Mouse (Mus musculus): Measurements from ENCODE around the gene B3galt4. TPM values are rescaled to one million over a fixed set of nuclear protein-coding genes. Genes with fewer than 3 reads are reported as not detected.
"Not testable (repeated sequence)": the region's sequence is repeated elsewhere in the genome, so short reads cannot be mapped to it uniquely, and the experiment has no call there.

B3galt4 gene
- polyA plus RNA-seq, 1 experiment = 3.6 TPM

DNA sequence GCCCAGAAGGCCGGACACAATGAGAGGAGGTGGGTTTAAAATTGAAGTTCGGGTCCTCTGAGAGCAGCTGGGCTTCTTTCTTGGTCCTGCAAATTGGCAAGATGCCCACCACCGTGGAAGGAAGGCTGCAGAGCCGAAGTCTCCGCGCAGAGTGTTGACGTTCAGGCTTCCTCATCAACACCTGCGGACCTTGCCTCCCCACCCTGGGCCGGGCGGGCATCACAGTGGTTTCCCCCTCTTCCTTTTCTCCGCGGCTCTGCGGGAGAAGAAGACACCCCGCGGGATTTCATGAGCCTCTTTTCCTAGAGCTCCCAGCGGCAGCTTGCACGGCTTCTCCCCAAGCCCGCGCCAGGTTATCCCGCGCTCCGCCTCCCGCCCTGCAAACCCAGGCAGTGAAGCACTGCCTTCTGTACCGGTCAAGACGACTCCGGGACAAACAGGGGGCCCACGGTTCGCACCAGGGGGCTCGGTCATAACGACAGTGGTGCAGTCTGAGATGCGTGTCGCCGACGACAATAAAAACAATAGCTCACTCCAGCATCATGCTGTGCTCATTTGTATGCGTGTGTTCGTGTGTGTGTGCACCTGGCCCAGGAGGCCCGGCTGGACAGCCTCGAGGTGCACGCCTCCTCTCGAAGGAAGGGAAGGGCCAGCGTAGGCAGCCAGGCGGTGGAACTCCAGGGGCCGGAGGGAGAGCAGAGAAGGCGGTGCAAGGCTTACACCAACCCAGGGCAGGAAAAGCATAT is 42.8 kb downstream of the B3galt4 start:
- Histone ChIP-seq H3K27ac (ENCODE audit: insufficient read depth, low read length) (peak overlapping the region; percentile 88), H3K9me3 (replicated peaks; ENCODE audit: control insufficient read depth, insufficient read depth, low read length, poor library complexity, severe bottlenecking) (no peaks in the 10 kb centered on the region), H3K4me3 (ENCODE audit: low read depth, low read length) (peak overlapping the region; percentile 83), H3K4me1 (ENCODE audit: control insufficient read depth, insufficient read depth, low read length) (peaks cover 3% of the 10 kb centered on the region), H3K9ac (ENCODE audit: low read depth, poor library complexity, severe bottlenecking) (peak overlapping the region; percentile 60), H3K36me3 (ENCODE audit: control insufficient read depth, insufficient read depth, low read length, poor library complexity, severe bottlenecking) (peaks cover 21% of the 10 kb centered on the region), H3K27me3 (ENCODE audit: control insufficient read depth, insufficient read depth, low read length, poor library complexity, severe bottlenecking) (no peaks in the 10 kb centered on the region)
- TF ChIP-seq CTCF (IDR thresholded peaks at IDR 0.05; ENCODE audit: low read depth, low read length) (no peak), EP300 (IDR thresholded peaks at IDR 0.05; ENCODE audit: insufficient read depth, low read depth, low read length) (0 out of 2 replicates have a peak, but pooled peaks have one; percentile 23)

DNA sequence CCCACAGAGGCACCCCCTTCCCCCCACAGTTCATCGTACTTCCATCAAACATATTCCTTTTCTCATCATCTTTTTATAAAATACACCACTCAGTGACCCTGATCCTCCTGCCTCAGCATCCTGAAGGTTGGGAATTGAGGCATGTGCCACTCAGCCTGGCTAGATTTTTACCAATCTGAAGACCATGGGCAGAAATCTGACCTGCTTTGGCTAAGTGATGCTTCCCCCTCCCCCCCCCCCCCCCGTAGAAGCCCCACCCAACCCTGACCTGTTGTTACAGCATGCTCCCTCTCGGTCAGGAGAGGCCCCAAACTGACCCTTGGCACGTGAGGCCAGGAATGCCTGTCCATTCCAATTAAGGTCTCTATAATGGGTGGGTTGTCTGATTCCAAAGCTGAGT is 46.5 kb downstream of the B3galt4 start, which contains the start of gene Platr17:
Platr17 (plus strand) TSS at position 301 of the 400 bp plus-strand sequence.
- Histone ChIP-seq H3K27ac (ENCODE audit: insufficient read depth, low read length) (peak within 1 kb of the TSS; percentile 92), H3K4me3 (ENCODE audit: low read depth, low read length) (peak within 1 kb of the TSS; percentile 65), H3K9ac (ENCODE audit: low read depth, poor library complexity, severe bottlenecking) (peak within 1 kb of the TSS; percentile 78)
- not testable (repeated sequence) for H3K36me3 ChIP-seq (ENCODE audit: control insufficient read depth, insufficient read depth, low read length, poor library complexity, severe bottlenecking); H3K27me3 ChIP-seq (ENCODE audit: control insufficient read depth, insufficient read depth, low read length, poor library complexity, severe bottlenecking); H3K9me3 ChIP-seq (replicated peaks; ENCODE audit: control insufficient read depth, insufficient read depth, low read length, poor library complexity, severe bottlenecking); H3K4me1 ChIP-seq (ENCODE audit: control insufficient read depth, insufficient read depth, low read length)

DNA sequence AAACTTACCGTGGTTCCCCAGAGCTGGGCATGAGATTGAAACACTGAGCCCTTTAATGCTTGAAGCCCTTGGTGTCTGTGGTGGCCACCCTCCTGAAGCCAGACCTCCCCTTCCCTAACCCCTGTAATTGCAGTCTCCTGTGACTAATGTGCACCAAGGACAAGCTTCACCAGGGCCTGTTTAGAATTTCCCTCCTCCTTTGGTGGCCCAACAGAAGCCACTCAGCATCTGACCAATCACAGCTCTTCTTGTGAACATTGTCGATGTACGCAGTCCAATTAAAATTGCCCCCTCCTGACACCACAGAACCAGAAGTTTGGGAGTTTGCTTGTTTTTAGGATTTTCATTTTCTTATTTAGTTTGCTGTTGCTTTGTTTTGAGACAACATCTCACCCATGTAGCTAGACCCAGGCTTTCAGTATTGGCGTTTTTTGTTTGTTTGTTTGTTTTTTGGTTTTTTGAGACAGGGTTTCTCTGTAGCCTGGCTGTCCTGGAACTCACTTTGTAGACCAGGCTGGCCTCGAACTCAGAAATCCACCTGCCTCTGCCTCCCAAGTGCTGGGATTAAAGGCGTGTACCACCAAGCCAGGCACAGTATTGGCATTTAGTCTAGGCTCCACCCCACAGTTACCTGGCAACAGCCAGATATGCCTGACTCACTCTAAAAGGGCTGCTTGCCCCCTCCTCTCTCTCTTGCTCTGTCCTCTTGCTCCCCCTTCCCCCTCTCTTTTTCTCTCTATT is 47.2 kb downstream of the B3galt4 start:
- Histone ChIP-seq H3K9ac (ENCODE audit: low read depth, poor library complexity, severe bottlenecking) (peak overlapping the region; percentile 58), H3K4me1 (ENCODE audit: control insufficient read depth, insufficient read depth, low read length) (peaks cover 10% of the 10 kb centered on the region), H3K27ac (ENCODE audit: insufficient read depth, low read length) (peak overlapping the region; percentile 92), H3K4me3 (ENCODE audit: low read depth, low read length) (peak overlapping the region; percentile 16; the same call in 1 of the 2 replicates)
- H3K27me3 ChIP-seq (ENCODE audit: control insufficient read depth, insufficient read depth, low read length, poor library complexity, severe bottlenecking); H3K36me3 ChIP-seq (ENCODE audit: control insufficient read depth, insufficient read depth, low read length, poor library complexity, severe bottlenecking); H3K9me3 ChIP-seq (replicated peaks; ENCODE audit: control insufficient read depth, insufficient read depth, low read length, poor library complexity, severe bottlenecking): not testable (repeated sequence)

DNA sequence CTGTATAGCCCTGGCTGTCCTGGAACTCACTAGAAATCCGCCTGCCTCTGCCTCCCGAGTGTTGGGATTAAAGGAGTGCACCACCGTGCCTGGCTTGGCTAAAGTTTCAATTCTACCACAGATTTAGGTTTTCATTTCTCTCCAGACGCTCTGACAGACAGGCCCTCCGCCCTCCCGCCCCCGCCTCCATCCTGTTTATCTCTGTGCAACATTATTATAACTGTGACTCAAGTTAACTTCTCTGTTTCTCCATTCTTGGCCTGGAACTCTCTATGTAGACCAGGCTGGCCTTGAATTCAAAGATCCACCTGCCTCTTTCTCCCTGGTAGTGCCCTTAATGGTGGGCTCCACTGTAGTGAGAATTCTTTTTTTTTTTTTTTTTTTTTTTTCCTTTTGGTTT is 48.8 kb downstream of the B3galt4 start:
- Histone ChIP-seq H3K9ac (ENCODE audit: low read depth, poor library complexity, severe bottlenecking) (peak overlapping the region; percentile 58), H3K4me1 (ENCODE audit: control insufficient read depth, insufficient read depth, low read length) (peaks cover 10% of the 10 kb centered on the region), H3K4me3 (ENCODE audit: low read depth, low read length) (no peak overlapping the region), H3K9me3 (replicated peaks; ENCODE audit: control insufficient read depth, insufficient read depth, low read length, poor library complexity, severe bottlenecking) (no peaks in the 10 kb centered on the region), H3K27me3 (ENCODE audit: control insufficient read depth, insufficient read depth, low read length, poor library complexity, severe bottlenecking) (no peaks in the 10 kb centered on the region), H3K36me3 (ENCODE audit: control insufficient read depth, insufficient read depth, low read length, poor library complexity, severe bottlenecking) (no peaks in the 10 kb centered on the region), H3K27ac (ENCODE audit: insufficient read depth, low read length) (peak overlapping the region; percentile 92)
- no peak for TF ChIP-seq CTCF (IDR thresholded peaks at IDR 0.05; ENCODE audit: low read depth, low read length)
- TF ChIP-seq POLR2A (IDR thresholded peaks at IDR 0.05; ENCODE audit: insufficient read depth, low read length) = no peak
- no peak for TF ChIP-seq EP300 (IDR thresholded peaks at IDR 0.05; ENCODE audit: insufficient read depth, low read depth, low read length)

DNA sequence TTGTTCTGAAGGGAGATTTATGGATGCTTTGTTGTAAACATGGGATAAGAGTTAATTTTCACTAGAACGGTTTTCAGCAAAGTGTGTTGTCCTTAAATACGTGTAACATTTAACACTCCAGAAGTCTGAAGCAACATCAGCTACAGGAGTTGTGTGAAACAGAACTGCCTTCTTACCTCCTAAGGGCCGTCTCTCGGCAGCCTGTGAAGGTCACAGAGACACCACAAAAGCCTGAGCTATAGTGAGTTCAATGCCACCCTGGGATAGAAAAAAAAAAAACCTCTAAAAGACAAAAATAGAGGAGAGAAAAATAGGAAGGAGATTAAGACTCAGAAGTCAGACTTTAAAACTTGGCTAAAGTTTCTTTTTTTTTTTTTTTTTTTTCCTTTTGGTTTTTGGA is 49.2 kb downstream of the B3galt4 start:
- no peaks in the 10 kb centered on the region for H3K9me3 ChIP-seq (replicated peaks; ENCODE audit: control insufficient read depth, insufficient read depth, low read length, poor library complexity, severe bottlenecking)

DNA sequence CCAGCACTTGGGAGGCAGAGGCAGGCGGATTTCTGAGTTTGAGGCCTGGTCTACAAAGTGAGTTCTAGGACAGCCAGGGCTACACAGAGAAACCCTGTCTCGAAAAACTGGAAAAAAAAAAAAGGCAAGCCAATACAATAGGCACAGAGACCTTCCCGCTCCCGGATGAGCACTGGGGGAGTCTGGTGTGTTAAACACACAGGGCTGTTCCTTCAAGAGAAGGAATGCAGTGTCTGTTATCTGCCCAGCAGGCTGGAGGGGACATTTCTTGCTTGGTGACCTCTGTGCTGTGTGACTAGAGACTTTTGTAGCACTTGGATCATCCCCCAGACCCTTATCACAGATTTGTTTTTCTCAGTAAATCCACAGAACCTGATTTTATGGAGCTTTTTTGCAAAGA is 49.6 kb downstream of the B3galt4 start:
- Histone ChIP-seq H3K36me3 (ENCODE audit: control insufficient read depth, insufficient read depth, low read length, poor library complexity, severe bottlenecking) (no peaks in the 10 kb centered on the region), H3K27me3 (ENCODE audit: control insufficient read depth, insufficient read depth, low read length, poor library complexity, severe bottlenecking) (no peaks in the 10 kb centered on the region), H3K9ac (ENCODE audit: low read depth, poor library complexity, severe bottlenecking) (peak overlapping the region; percentile 58), H3K4me3 (ENCODE audit: low read depth, low read length) (no peak overlapping the region), H3K4me1 (ENCODE audit: control insufficient read depth, insufficient read depth, low read length) (peaks cover 10% of the 10 kb centered on the region), H3K27ac (ENCODE audit: insufficient read depth, low read length) (peak overlapping the region; percentile 92), H3K9me3 (replicated peaks; ENCODE audit: control insufficient read depth, insufficient read depth, low read length, poor library complexity, severe bottlenecking) (no peaks in the 10 kb centered on the region)
- TF ChIP-seq POLR2A (IDR thresholded peaks at IDR 0.05; ENCODE audit: insufficient read depth, low read length) = no peak
- TF ChIP-seq EP300 (IDR thresholded peaks at IDR 0.05; ENCODE audit: insufficient read depth, low read depth, low read length) = peak; percentile 80; the same call in 1 of the 2 replicates

More for the DNA sequence above, 49.2 kb downstream of the B3galt4 start:
- Histone ChIP-seq H3K27me3 (ENCODE audit: control insufficient read depth, insufficient read depth, low read length, poor library complexity, severe bottlenecking) (no peaks in the 10 kb centered on the region), H3K4me1 (ENCODE audit: control insufficient read depth, insufficient read depth, low read length) (peaks cover 10% of the 10 kb centered on the region), H3K4me3 (ENCODE audit: low read depth, low read length) (no peak overlapping the region), H3K27ac (ENCODE audit: insufficient read depth, low read length) (peak overlapping the region; percentile 92), H3K9ac (ENCODE audit: low read depth, poor library complexity, severe bottlenecking) (peak overlapping the region; percentile 58), H3K36me3 (ENCODE audit: control insufficient read depth, insufficient read depth, low read length, poor library complexity, severe bottlenecking) (no peaks in the 10 kb centered on the region)
- no peak for TF ChIP-seq CTCF (IDR thresholded peaks at IDR 0.05; ENCODE audit: low read depth, low read length)

Measured in ES-Bruce4 (cell line).